Mouse (Mus musculus) kidney, adult 2 months (tissue): ENCODE results near the gene Tmem102.

Source experiments
- CTCF ChIP-seq: fragments of 200-500 bp; conservative IDR thresholded peaks from 2 replicates; pipeline ENCODE4 v1.5.1; 2011; ENCODE audit warnings: low read depth, mild to moderate bottlenecking, control low read depth, low read length, moderate library complexity, mixed read lengths; ENCODE audit not compliant: insufficient read depth, insufficient read length
- POLR2A ChIP-seq: fragments of 200-500 bp; IDR thresholded peaks from one replicate; pipeline ENCODE4 v1.6.1; 2011; ENCODE audit warnings: low read depth, low read length, control low read depth

DNA sequence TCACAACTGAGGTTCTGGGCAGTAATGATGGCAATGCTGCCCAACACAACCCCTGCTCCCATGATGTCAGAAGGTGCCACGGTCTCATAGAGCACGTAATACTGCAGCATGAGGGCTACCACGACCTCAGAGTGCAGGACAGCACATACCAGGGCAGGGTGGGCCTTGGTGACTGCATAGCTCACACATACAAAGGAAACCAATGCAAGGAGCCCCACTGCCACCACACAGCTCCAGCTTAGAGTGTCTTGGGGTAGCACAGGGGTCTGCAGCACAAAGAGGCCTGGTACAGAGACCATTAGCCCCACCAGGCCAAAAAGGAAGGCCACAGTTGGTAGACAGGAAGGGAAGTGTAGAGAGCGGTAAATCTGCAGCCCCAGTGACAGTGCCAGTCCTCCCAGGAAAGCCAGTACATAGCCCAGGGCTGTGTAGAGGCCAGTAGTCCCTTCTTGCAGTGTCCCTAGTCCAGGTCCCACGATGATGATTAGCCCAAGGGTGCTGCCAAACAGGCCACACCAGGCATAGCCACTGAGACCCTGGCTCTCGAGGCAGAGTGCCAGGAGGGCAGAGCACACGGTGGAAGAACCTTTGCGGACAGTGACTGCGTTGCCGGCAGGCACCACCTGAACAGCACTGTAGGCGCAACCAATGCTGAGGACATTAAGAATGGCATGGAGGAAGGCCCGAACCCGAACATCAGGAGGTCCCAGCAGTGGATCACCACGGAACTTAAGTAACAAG lies 45.1 kb downstream of the Tmem102 start:
- TF ChIP-seq CTCF: no peak
- no peak for TF ChIP-seq POLR2A
